Mouse (Mus musculus): Measurements from ENCODE around the gene Dsn1. TPM values are rescaled to one million over a fixed set of nuclear protein-coding genes. Genes with fewer than 3 reads are reported as not detected.
A peak's percentile ranks its signal among the peaks of the same experiment; 100 is the strongest.

Dsn1 gene
- polyA plus RNA-seq, 1 experiment from 2014 or later: 44.2 TPM

DNA sequence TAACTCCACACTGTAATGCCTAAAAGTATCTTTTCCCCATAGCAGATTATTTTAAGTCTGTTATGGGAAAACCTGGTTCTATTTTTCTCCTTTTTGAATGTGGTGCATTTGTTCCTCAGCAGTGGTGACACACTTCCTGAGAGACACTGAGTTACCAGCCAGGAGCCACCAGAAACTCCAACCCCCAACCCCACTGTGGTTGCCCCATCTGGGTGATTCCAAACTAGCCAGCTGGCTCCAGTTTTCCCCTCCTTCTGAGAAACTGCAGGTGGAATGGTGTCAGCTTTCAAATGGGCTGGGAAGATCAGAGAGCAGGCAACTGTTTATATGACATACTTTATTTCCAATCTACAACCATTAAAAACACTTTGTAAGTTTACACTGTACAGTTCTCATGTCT lies 3.2 kb upstream of the Dsn1 start:
- no peak overlapping the region for H3K4me3 ChIP-seq (ENCODE audit: low read depth, low read length)
- H3K9ac ChIP-seq: no peak overlapping the region
- no peaks in the 10 kb centered on the region for H3K9me3 ChIP-seq (ENCODE audit: low read depth, low read length)
- H3K4me2 ChIP-seq: no peak overlapping the region
- DNase-seq: peak; percentile 34
- peak overlapping the region; percentile 42; the same call in 1 of the 2 replicates for H3K27ac ChIP-seq (ENCODE audit: low read depth)
- peaks cover 16% of the 10 kb centered on the region; the same call in 1 of the 2 replicates for H3K36me3 ChIP-seq (ENCODE audit: insufficient read depth)
- H3K27me3 ChIP-seq (ENCODE audit: insufficient read depth, low read length): no peaks in the 10 kb centered on the region
- H3K4me1 ChIP-seq (ENCODE audit: insufficient read depth): peaks cover 10% of the 10 kb centered on the region; the same call in 1 of the 2 replicates
- peak; percentile 10; the same call in 1 of the 2 replicates for ATAC-seq (ENCODE audit: insufficient read depth)
- TF ChIP-seq CTCF (IDR thresholded peaks at IDR 0.05; ENCODE audit: low read depth): no peak

DNA sequence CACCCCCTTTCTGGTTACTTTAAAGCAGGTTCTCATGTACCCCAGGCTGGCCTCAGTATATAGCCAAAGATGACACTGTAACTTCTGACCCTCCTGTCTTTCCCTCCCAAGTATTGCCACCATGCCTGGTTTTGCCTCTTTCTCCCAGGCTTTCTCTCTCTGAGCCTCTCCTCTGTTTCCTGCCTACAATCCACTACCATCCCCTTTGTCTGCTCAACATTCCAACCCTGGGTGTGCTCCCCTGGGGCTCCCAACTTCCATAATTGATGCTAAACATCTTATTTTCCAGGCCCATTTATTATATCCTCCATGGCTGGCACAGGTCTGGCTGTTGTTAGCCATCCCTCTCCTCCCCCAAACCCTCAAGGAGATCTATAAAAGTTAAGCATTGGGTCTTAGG lies 1.6 kb upstream of the Dsn1 start:
- H3K4me3 ChIP-seq (ENCODE audit: low read depth, low read length): no peak overlapping the region
- H3K4me2 ChIP-seq: no peak overlapping the region
- TF ChIP-seq CTCF (IDR thresholded peaks at IDR 0.05; ENCODE audit: low read depth): no peak
- no peak for ATAC-seq (ENCODE audit: insufficient read depth)
- H3K27ac ChIP-seq (ENCODE audit: low read depth): no peak overlapping the region
- H3K27me3 ChIP-seq (ENCODE audit: insufficient read depth, low read length): no peaks in the 10 kb centered on the region
- DNase-seq: no peak
- peaks cover 10% of the 10 kb centered on the region; the same call in 1 of the 2 replicates for H3K4me1 ChIP-seq (ENCODE audit: insufficient read depth)
- no peaks in the 10 kb centered on the region for H3K9me3 ChIP-seq (ENCODE audit: low read depth, low read length)
- peaks cover 19% of the 10 kb centered on the region; the same call in 1 of the 2 replicates for H3K36me3 ChIP-seq (ENCODE audit: insufficient read depth)
- no peak overlapping the region for H3K9ac ChIP-seq

DNA sequence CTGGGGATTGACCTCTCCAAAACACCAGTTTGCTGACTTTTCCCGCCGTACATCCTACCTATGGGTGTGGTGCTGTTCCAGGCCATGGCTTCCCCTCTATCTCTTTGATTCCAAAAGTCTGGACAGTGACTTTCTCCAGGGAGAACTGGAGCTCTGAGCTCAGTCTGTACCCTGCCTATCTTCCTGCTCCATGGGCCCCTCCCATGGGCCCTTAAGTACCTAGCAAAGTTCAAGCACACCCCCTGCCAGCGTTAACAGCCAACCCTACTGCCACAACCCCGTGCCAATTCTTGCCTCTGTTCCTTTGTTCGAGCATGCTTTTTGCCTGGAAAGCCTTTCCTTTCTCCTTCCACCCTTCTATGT lies 261 bp upstream of the Dsn1 start:
- ATAC-seq (ENCODE audit: insufficient read depth): no peak; the same call in 1 of the 2 replicates
- 21% methylated on average over 5 of the region's 5 CpGs for WGBS
- TF ChIP-seq CTCF (IDR thresholded peaks at IDR 0.05; ENCODE audit: low read depth): no peak

DNA sequence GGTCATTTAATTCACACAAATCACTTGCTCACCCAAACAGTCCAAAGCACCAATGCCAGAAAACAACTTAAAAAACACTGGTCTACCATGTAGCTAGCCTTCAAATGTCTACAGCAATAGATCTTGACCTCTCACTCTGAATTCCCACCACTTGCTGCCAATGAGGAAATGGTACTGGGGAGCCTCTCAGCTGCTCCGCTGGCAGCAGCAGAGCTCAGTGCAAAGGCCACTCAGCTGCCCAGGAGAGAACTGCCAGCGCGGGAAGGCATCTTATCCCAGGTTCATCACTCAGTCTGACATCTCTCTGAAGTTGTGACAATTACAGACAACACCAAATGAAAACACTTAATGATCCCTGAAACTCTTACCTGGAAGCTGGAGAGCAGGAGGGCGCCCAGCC lies 4.6 kb downstream of the Dsn1 start:
- no peak for ATAC-seq (ENCODE audit: insufficient read depth)
- TF ChIP-seq CTCF (IDR thresholded peaks at IDR 0.05; ENCODE audit: low read depth): no peak
- no peaks in the 10 kb centered on the region for H3K9me3 ChIP-seq (ENCODE audit: low read depth, low read length)
- H3K4me2 ChIP-seq: no peak overlapping the region
- WGBS: 84% methylated on average over 4 of the region's 4 CpGs
- no peaks in the 10 kb centered on the region for H3K27me3 ChIP-seq (ENCODE audit: insufficient read depth, low read length)
- peaks cover 68% of the 10 kb centered on the region for H3K36me3 ChIP-seq (ENCODE audit: insufficient read depth)
- H3K4me3 ChIP-seq (ENCODE audit: low read depth, low read length): no peak overlapping the region
- DNase-seq: no peak
- 0 out of 2 replicates have a peak, but pooled peaks cover 2% of the 10 kb centered on the region for H3K4me1 ChIP-seq (ENCODE audit: insufficient read depth)
- H3K9ac ChIP-seq: no peak overlapping the region
- no peak overlapping the region for H3K27ac ChIP-seq (ENCODE audit: low read depth)

More for the DNA sequence above, 261 bp upstream of the Dsn1 start:
- H3K9me3 ChIP-seq (ENCODE audit: low read depth, low read length): no peaks in the 10 kb centered on the region
- H3K4me1 ChIP-seq (ENCODE audit: insufficient read depth): peaks cover 10% of the 10 kb centered on the region; the same call in 1 of the 2 replicates
- peak overlapping the region; percentile 86 for H3K4me3 ChIP-seq (ENCODE audit: low read depth, low read length)
- H3K27ac ChIP-seq (ENCODE audit: low read depth): peak overlapping the region; percentile 83
- peak overlapping the region; percentile 71 for H3K4me2 ChIP-seq
- peak overlapping the region; percentile 80 for H3K9ac ChIP-seq
- no peaks in the 10 kb centered on the region for H3K27me3 ChIP-seq (ENCODE audit: insufficient read depth, low read length)
- H3K36me3 ChIP-seq (ENCODE audit: insufficient read depth): peaks cover 27% of the 10 kb centered on the region
- no peak for DNase-seq

DNA sequence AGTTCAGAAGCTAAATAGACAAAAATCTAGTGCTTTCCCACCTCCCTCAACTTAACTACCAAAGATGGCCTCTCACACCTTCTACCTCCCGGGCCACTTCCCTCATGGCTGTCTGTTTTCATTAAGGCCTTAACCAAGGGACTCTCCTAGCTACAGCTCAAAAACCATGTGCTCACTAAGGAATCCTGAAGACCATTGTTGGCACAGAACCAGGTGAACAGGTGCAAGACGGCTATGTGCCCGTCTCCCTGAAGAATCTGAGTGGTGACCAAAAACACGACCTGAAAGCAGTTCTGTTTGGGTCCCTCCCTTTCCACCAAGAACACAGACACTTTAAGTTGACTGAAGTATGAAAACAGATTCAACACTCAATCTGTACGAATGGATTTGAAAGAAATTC lies 8.7 kb downstream of the Dsn1 start:
- Histone ChIP-seq H3K9ac (no peak overlapping the region), H3K27ac (ENCODE audit: low read depth) (no peak overlapping the region), H3K36me3 (ENCODE audit: insufficient read depth) (peaks cover 68% of the 10 kb centered on the region), H3K4me1 (ENCODE audit: insufficient read depth) (no peaks in the 10 kb centered on the region), H3K9me3 (ENCODE audit: low read depth, low read length) (no peaks in the 10 kb centered on the region), H3K27me3 (ENCODE audit: insufficient read depth, low read length) (no peaks in the 10 kb centered on the region), H3K4me3 (ENCODE audit: low read depth, low read length) (no peak overlapping the region), H3K4me2 (no peak overlapping the region)
- 87% methylated on average over 5 of the region's 5 CpGs for WGBS
- TF ChIP-seq CTCF (IDR thresholded peaks at IDR 0.05; ENCODE audit: low read depth): no peak
- ATAC-seq (ENCODE audit: insufficient read depth) (no peak), DNase-seq (no peak)

DNA sequence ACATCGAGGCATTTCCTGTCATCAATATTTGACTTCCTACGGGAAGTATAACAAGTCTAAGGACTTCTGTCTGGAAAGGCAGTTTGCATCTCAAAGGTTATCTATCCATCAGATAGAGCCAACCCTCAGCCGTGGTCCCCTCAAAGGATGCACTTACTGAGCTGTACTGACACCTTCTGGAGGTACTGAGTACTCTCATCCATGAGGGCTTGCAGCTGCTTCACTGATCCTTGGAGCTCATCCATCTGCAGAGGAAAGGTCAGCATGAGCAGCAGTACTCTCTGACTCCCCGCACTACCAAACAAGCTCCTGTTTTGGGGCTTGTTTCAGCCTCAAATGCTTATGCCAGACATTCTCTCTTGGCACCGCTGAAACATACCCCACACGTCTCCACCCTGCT lies 10.4 kb downstream of the Dsn1 start:
- 56% methylated on average over 6 of the region's 6 CpGs for WGBS
- DNase-seq (peak; percentile 69), ATAC-seq (ENCODE audit: insufficient read depth) (no peak)
- H3K36me3 ChIP-seq (ENCODE audit: insufficient read depth): peaks cover 58% of the 10 kb centered on the region
- H3K27ac ChIP-seq (ENCODE audit: low read depth): no peak overlapping the region
- no peaks in the 10 kb centered on the region for H3K27me3 ChIP-seq (ENCODE audit: insufficient read depth, low read length)
- no peak overlapping the region for H3K9ac ChIP-seq
- no peak overlapping the region for H3K4me2 ChIP-seq
- no peaks in the 10 kb centered on the region for H3K4me1 ChIP-seq (ENCODE audit: insufficient read depth)
- peak; percentile 59 for TF ChIP-seq CTCF (IDR thresholded peaks at IDR 0.05; ENCODE audit: low read depth)
- H3K9me3 ChIP-seq (ENCODE audit: low read depth, low read length): no peaks in the 10 kb centered on the region
- no peak overlapping the region for H3K4me3 ChIP-seq (ENCODE audit: low read depth, low read length)

DNA sequence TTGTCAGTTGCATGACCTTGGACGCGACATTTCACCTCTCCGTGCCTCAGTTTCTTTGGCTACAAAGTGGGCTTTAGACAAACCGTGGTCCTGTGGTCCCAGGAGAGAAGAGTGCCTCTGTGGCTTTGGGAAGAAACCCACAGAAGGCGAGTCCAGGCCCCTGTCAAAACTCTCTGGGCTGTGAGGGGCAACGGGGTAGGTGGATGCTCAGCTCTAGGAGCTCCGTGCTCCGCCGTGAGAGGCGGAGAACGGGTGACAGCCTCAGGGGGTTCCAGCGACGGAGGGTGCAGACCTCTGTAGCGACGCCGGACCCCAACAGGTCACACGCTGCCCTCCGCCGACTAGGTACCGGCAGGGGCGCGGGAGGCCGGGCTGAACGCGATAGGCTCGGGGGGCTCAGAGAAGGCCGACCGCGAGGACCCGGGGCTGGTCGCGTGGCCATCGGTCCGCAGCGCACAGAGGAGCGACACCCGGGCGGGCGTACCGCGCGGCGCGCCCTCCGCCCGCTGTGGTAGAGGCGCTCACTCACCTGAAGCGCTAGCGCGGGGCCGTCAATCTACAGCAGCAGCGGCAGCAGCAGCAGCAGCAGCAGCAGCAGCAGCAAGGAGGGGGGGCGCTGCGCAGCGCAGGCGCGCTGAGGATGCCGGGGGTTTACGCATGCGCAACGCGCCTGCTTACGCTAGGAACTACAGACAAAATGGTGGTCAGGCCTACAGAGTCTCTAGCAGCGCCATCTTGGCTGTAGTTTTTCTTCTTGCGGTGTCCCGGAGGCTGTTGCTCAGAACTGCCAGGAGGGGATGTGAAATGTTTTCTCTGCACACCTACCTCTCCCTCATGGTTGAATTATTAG lies 15.3 kb downstream of the Dsn1 start, which contains the start of gene Ndrg3:
Gene Ndrg3, minus strand, starts transcription at position 587 of the 850 bp plus-strand sequence.
- TF ChIP-seq CTCF (IDR thresholded peaks at IDR 0.05; ENCODE audit: low read depth): peak; percentile 68
- peak; percentile 97 for ATAC-seq (ENCODE audit: insufficient read depth)
- Histone ChIP-seq H3K4me3 (ENCODE audit: low read depth, low read length) (peak within 1 kb of the TSS; percentile 75), H3K4me2 (peak within 1 kb of the TSS; percentile 67), H3K27me3 (ENCODE audit: insufficient read depth, low read length) (no peaks in the 10 kb centered on the region), H3K36me3 (ENCODE audit: insufficient read depth) (peaks cover 16% of the 10 kb centered on the region), H3K27ac (ENCODE audit: low read depth) (peak within 1 kb of the TSS; percentile 38; the same call in 1 of the 2 replicates), H3K9me3 (ENCODE audit: low read depth, low read length) (no peaks in the 10 kb centered on the region), H3K9ac (peak within 1 kb of the TSS; percentile 79), H3K4me1 (ENCODE audit: insufficient read depth) (0 out of 2 replicates have a peak, but pooled peaks cover 6% of the 10 kb centered on the region)
- DNase-seq: peak; percentile 99
- under 1% methylated on average over 66 of the region's 66 CpGs for WGBS

Data from lung, embryonic 14.5 days (tissue).